ENCODE assay signal across 8 mouse cellular contexts in the genomic region with DNA sequence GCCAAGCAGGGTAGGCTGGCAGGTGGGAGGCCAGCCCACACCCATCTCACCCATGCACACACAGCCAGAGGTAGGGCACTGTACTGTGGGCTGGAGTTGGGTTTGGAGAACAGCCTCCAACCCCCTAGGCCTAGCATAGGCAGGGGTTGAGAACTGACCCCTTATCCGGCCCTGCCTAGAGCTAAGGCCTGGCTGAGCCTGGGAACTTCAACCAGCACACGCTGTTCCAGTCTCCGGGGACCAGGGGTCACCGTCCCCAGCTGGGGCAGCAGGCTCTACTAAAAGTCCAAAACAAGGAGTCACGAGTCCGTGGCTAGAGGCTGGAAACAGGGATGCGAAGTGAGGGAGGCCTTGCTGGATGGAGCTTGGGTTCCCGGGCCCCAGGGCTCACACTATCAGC. TPM values are rescaled to one million over a fixed set of nuclear protein-coding genes. Genes with fewer than 3 reads are reported as not detected.
DNase-seq lines count a peak whose midpoint lies in the region; ATAC-seq lines count a peak whose summit lies in the region.

No protein-coding gene starts in this region.

- WGBS in midbrain, embryonic 10.5 days, result 61% methylated on average over 8 of the region's 8 CpGs
- 57% methylated on average over 8 of the region's 8 CpGs for WGBS in midbrain, embryonic 11.5 days
- WGBS in hindbrain, embryonic 16.5 days, result 70% methylated on average over 8 of the region's 8 CpGs
- WGBS in liver, embryonic 13.5 days (ENCODE audit: insufficient replicate concordance), result 50% methylated on average over 8 of the region's 8 CpGs

- no peak overlapping the region for H3K9ac ChIP-seq in midbrain, embryonic 11.5 days (ENCODE audit: low read length)
- no peak overlapping the region; the same call in 1 of the 2 replicates for H3K9ac ChIP-seq in hindbrain, embryonic 16.5 days (ENCODE audit: low read depth, low read length)
- H3K9ac ChIP-seq in liver, embryonic 13.5 days, result peak overlapping the region; percentile 50

- no peaks in the 10 kb centered on the region for H3K36me3 ChIP-seq in midbrain, embryonic 10.5 days
- H3K36me3 ChIP-seq in midbrain, embryonic 11.5 days (ENCODE audit: control insufficient read depth, insufficient read depth, low read length), result no peaks in the 10 kb centered on the region
- H3K36me3 ChIP-seq in hindbrain, embryonic 16.5 days (ENCODE audit: control insufficient read depth, insufficient read depth, low read length), result no peaks in the 10 kb centered on the region
- no peaks in the 10 kb centered on the region for H3K36me3 ChIP-seq in liver, embryonic 13.5 days
- no peaks in the 10 kb centered on the region for H3K36me3 ChIP-seq in splenic B cell, adult 2 months (ENCODE audit: control insufficient read depth, insufficient read depth, low read length, poor library complexity, severe bottlenecking)

- no peak for ATAC-seq in midbrain, embryonic 11.5 days (ENCODE audit: low FRiP score)
- ATAC-seq in hindbrain, embryonic 16.5 days, result no peak; the same call in 1 of the 2 replicates
- no peak for ATAC-seq in liver, embryonic 13.5 days (ENCODE audit: low read depth)
- no peak for ATAC-seq in frontal cortex, adult (ENCODE audit: low TSS enrichment)

- no peak for DNase-seq in midbrain, embryonic 10.5 days (ENCODE audit: low spot score)
- no peak for DNase-seq in midbrain, embryonic 11.5 days (ENCODE audit: low spot score, missing footprints)
- no peak for DNase-seq in liver, embryonic 13.5 days
- peak; percentile 22 for DNase-seq in splenic B cell, adult 2 months (ENCODE audit: low read depth, low spot score)
- no peak for DNase-seq in cerebellum, postnatal 25 days
- DNase-seq in gastrocnemius, postnatal 4 days (ENCODE audit: low spot score in 2 of 2), result no peak

- H3K4me3 ChIP-seq in midbrain, embryonic 10.5 days, result peak overlapping the region; percentile 50; the same call in 1 of the 2 replicates
- no peak overlapping the region for H3K4me3 ChIP-seq in midbrain, embryonic 11.5 days (ENCODE audit: low read depth, low read length)
- H3K4me3 ChIP-seq in hindbrain, embryonic 16.5 days (ENCODE audit: low read length), result peak overlapping the region; percentile 15
- peak overlapping the region; percentile 51 for H3K4me3 ChIP-seq in liver, embryonic 13.5 days (replicated peaks)

- peaks cover 92% of the 10 kb centered on the region for H3K27me3 ChIP-seq in midbrain, embryonic 10.5 days (ENCODE audit: low read depth, poor library complexity, severe bottlenecking)
- peaks cover 14% of the 10 kb centered on the region for H3K27me3 ChIP-seq in midbrain, embryonic 11.5 days (ENCODE audit: control insufficient read depth, insufficient read depth, low read length)
- peaks cover 7% of the 10 kb centered on the region for H3K27me3 ChIP-seq in hindbrain, embryonic 16.5 days (replicated peaks; ENCODE audit: control insufficient read depth, insufficient read depth, low read length)
- H3K27me3 ChIP-seq in liver, embryonic 13.5 days, result peaks cover 26% of the 10 kb centered on the region
- no peaks in the 10 kb centered on the region for H3K27me3 ChIP-seq in splenic B cell, adult 2 months (ENCODE audit: control insufficient read depth, insufficient read depth, low read length, poor library complexity, severe bottlenecking)

- no peak overlapping the region for H3K27ac ChIP-seq in midbrain, embryonic 10.5 days (replicated peaks)
- no peak overlapping the region for H3K27ac ChIP-seq in midbrain, embryonic 11.5 days (ENCODE audit: low read depth, low read length)
- no peak overlapping the region for H3K27ac ChIP-seq in hindbrain, embryonic 16.5 days (ENCODE audit: low read depth, low read length)
- H3K27ac ChIP-seq in liver, embryonic 13.5 days, result peak overlapping the region; percentile 58

- H3K4me1 ChIP-seq in midbrain, embryonic 10.5 days, result peaks cover 38% of the 10 kb centered on the region
- H3K4me1 ChIP-seq in midbrain, embryonic 11.5 days (ENCODE audit: control insufficient read depth, insufficient read depth, low read length), result no peaks in the 10 kb centered on the region; the same call in 1 of the 2 replicates
- H3K4me1 ChIP-seq in hindbrain, embryonic 16.5 days (ENCODE audit: control insufficient read depth, insufficient read depth, low read depth, low read length), result peaks cover 9% of the 10 kb centered on the region
- H3K4me1 ChIP-seq in liver, embryonic 13.5 days (replicated peaks), result peaks cover 45% of the 10 kb centered on the region

- no peaks in the 10 kb centered on the region for H3K9me3 ChIP-seq in midbrain, embryonic 10.5 days (replicated peaks)
- H3K9me3 ChIP-seq in midbrain, embryonic 11.5 days (ENCODE audit: control insufficient read depth, low read length), result no peaks in the 10 kb centered on the region
- no peaks in the 10 kb centered on the region for H3K9me3 ChIP-seq in hindbrain, embryonic 16.5 days (ENCODE audit: control insufficient read depth, low read length)
- H3K9me3 ChIP-seq in liver, embryonic 13.5 days (replicated peaks), result no peaks in the 10 kb centered on the region

- H3K4me2 ChIP-seq in midbrain, embryonic 11.5 days, result no peak overlapping the region
- peak overlapping the region; percentile 30 for H3K4me2 ChIP-seq in hindbrain, embryonic 16.5 days (ENCODE audit: low read length)
- peak overlapping the region; percentile 63 for H3K4me2 ChIP-seq in liver, embryonic 13.5 days

RNA-seq across cellular contexts. Expression of a gene that starts 19.3 kb away (rescaled TPM):
- 0.39 and 0.51 TPM in 2 replicates for polyA plus RNA-seq in midbrain, embryonic 10.5 days (2016; fragmentation: Nextera tagmentation; extraction: Ambion mirVana)
- polyA plus RNA-seq in midbrain, embryonic 11.5 days (2014; fragmentation: Nextera tagmentation; extraction: Ambion mirVana), result 0.08 and 0.21 TPM in 2 replicates
- polyA plus RNA-seq in hindbrain, embryonic 16.5 days (2015; fragmentation: Nextera tagmentation; extraction: Ambion mirVana), result 0.67 and 0.80 TPM in 2 replicates
- 0.10 and 0.15 TPM in 2 replicates for polyA plus RNA-seq in liver, embryonic 13.5 days (2015; fragmentation: Nextera tagmentation; extraction: Ambion mirVana)
- under 1 TPM; 0.39 TPM for total RNA-seq in gastrocnemius, postnatal 4 days (2021)

RNA-seq across cellular contexts. Expression of a gene that starts 27.2 kb away (rescaled TPM):
- 4.9 and 5.1 TPM in 2 replicates for polyA plus RNA-seq in midbrain, embryonic 10.5 days (2016; fragmentation: Nextera tagmentation; extraction: Ambion mirVana)
- polyA plus RNA-seq in midbrain, embryonic 11.5 days (2014; fragmentation: Nextera tagmentation; extraction: Ambion mirVana), result 2.4 and 3.2 TPM in 2 replicates
- 6.6 and 7.3 TPM in 2 replicates for polyA plus RNA-seq in hindbrain, embryonic 16.5 days (2015; fragmentation: Nextera tagmentation; extraction: Ambion mirVana)
- polyA plus RNA-seq in liver, embryonic 13.5 days (2015; fragmentation: Nextera tagmentation; extraction: Ambion mirVana), result 0.20 and 0.27 TPM in 2 replicates
- under 1 TPM; 0.10 to 0.13 TPM for total RNA-seq in gastrocnemius, postnatal 4 days (2021)

RNA-seq across cellular contexts. Expression of a gene that starts 29.0 kb away (rescaled TPM):
- 0.78 and 0.89 TPM in 2 replicates for polyA plus RNA-seq in midbrain, embryonic 10.5 days (2016; fragmentation: Nextera tagmentation; extraction: Ambion mirVana)
- polyA plus RNA-seq in midbrain, embryonic 11.5 days (2014; fragmentation: Nextera tagmentation; extraction: Ambion mirVana), result 0.51 and 0.71 TPM in 2 replicates
- 0.49 and 0.85 TPM in 2 replicates for polyA plus RNA-seq in hindbrain, embryonic 16.5 days (2015; fragmentation: Nextera tagmentation; extraction: Ambion mirVana)
- polyA plus RNA-seq in liver, embryonic 13.5 days (2015; fragmentation: Nextera tagmentation; extraction: Ambion mirVana), result 0.03 TPM in 1 of 2 replicates, not detected in the other
- under 1 TPM; 0.15 to 0.18 TPM for total RNA-seq in gastrocnemius, postnatal 4 days (2021)

RNA-seq across cellular contexts. Expression of a gene that starts 56.3 kb away (rescaled TPM):
- 12.3 and 14.7 TPM in 2 replicates for polyA plus RNA-seq in midbrain, embryonic 10.5 days (2016; fragmentation: Nextera tagmentation; extraction: Ambion mirVana)
- polyA plus RNA-seq in midbrain, embryonic 11.5 days (2014; fragmentation: Nextera tagmentation; extraction: Ambion mirVana), result 5.4 and 6.9 TPM in 2 replicates
- 8.4 and 10.6 TPM in 2 replicates for polyA plus RNA-seq in hindbrain, embryonic 16.5 days (2015; fragmentation: Nextera tagmentation; extraction: Ambion mirVana)
- 5.0 and 5.3 TPM in 2 replicates for polyA plus RNA-seq in liver, embryonic 13.5 days (2015; fragmentation: Nextera tagmentation; extraction: Ambion mirVana)
- total RNA-seq in gastrocnemius, postnatal 4 days (2021), result 10 to 100 TPM; 20.8 to 26.2 TPM
